Mouse (Mus musculus) bone marrow, adult 2 months (tissue): ENCODE measurements around the gene Grpel1. TPM values are rescaled to one million over a fixed set of nuclear protein-coding genes. Genes with fewer than 3 reads are reported as not detected.

Experiments
- H3K27ac ChIP-seq: fragments of 200-500 bp; 2 replicates; pipeline ENCODE4 v1.5.1; 2012; ENCODE audit warnings: low read depth, mild to moderate bottlenecking, control low read depth, inconsistent platforms, low read length; ENCODE audit not compliant: control insufficient read depth, poor library complexity, insufficient read depth
- H3K4me1 ChIP-seq: fragments of 200-500 bp; 2 replicates; pipeline ENCODE4 v1.6.1; 2011; ENCODE audit warnings: low read length; ENCODE audit not compliant: control insufficient read depth, insufficient read depth
- H3K4me3 ChIP-seq: fragments of 200-500 bp; replicated peaks from 2 replicates; pipeline ENCODE3; 2011; ENCODE audit warnings: mild to moderate bottlenecking, low read depth, low read length, control low read depth; ENCODE audit not compliant: control insufficient read depth
- CTCF ChIP-seq: fragments of 200-500 bp; IDR thresholded peaks from 2 replicates; pipeline ENCODE4 v1.5.1; 2011; ENCODE audit warnings: low read length, control low read depth; ENCODE audit not compliant: control insufficient read depth, insufficient read depth
- POLR2A ChIP-seq: fragments of 200-500 bp; IDR thresholded peaks from 2 replicates; pipeline ENCODE4 v1.6.1; 2011; ENCODE audit warnings: low read depth, mild to moderate bottlenecking, control low read depth, low read length, borderline replicate concordance; ENCODE audit not compliant: control insufficient read depth
- WGBS: fragments of 180-500 bp; shearing (Covaris S2); methylation state at CpG from one replicate; pipeline ENCODE4 v1.1.7; 2018; 5-methylcytosine and 5-hydroxymethylcytosine counted together
- polyA plus RNA-seq: library from polyadenylated mRNA; stranded (reverse); fragments of >200 nt; gene quantifications from 2 replicates; pipeline ENCODE4 v1.2.4, GENCODE M21; 2011; ENCODE audit warnings: low replicate concordance; ENCODE audit not compliant: missing spikeins, insufficient read depth, insufficient read length

Gene Grpel1
- polyA plus RNA-seq, 1 experiment: 13.3 TPM

- TF ChIP-seq CTCF: no peak
- Histone ChIP-seq H3K4me1 (no peaks in the 10 kb centered on the region; the same call in 1 of the 2 replicates), H3K27ac (no peak overlapping the region), H3K4me3 (no peak overlapping the region)
- WGBS: 13% methylated on average over 10 of the region's 10 CpGs
Measured at GRCm38 (mm10) chr5:36451119-36451518, 13.7 kb upstream of the Grpel1 start.

GRCm38 (mm10) chr5:36451872-36452389, 12.9 kb upstream of the Grpel1 start:
- Histone ChIP-seq H3K4me3 (no peak overlapping the region), H3K4me1 (no peaks in the 10 kb centered on the region; the same call in 1 of the 2 replicates), H3K27ac (no peak overlapping the region)
- TF ChIP-seq POLR2A: no peak
- TF ChIP-seq CTCF: no peak
- WGBS: 73% methylated on average over 10 of the region's 10 CpGs

GRCm38 (mm10) chr5:36452821-36453220, 12.0 kb upstream of the Grpel1 start:
- Histone ChIP-seq H3K4me1 (no peaks in the 10 kb centered on the region; the same call in 1 of the 2 replicates), H3K4me3 (no peak overlapping the region), H3K27ac (no peak overlapping the region)
- no peak for TF ChIP-seq POLR2A
- TF ChIP-seq CTCF: no peak
- WGBS: 15% methylated on average over 6 of the region's 6 CpGs

GRCm38 (mm10) chr5:36457706-36458105, 7.1 kb upstream of the Grpel1 start:
- Histone ChIP-seq H3K27ac (no peak overlapping the region), H3K4me3 (no peak overlapping the region), H3K4me1 (no peaks in the 10 kb centered on the region)
- TF ChIP-seq CTCF (no peak), POLR2A (no peak)
- WGBS: 68% methylated on average over 4 of the region's 4 CpGs

- Histone ChIP-seq H3K27ac (no peak overlapping the region), H3K4me3 (no peak overlapping the region), H3K4me1 (no peaks in the 10 kb centered on the region)
- 4% methylated on average over 4 of the region's 4 CpGs for WGBS
- no peak for TF ChIP-seq POLR2A
- peak; percentile 80 for TF ChIP-seq CTCF
Measured at GRCm38 (mm10) chr5:36458926-36459325, 5.9 kb upstream of the Grpel1 start.

- TF ChIP-seq CTCF: no peak
- no peak for TF ChIP-seq POLR2A
- Histone ChIP-seq H3K4me1 (no peaks in the 10 kb centered on the region; the same call in 1 of the 2 replicates), H3K27ac (no peak overlapping the region), H3K4me3 (no peak overlapping the region)
- 81% methylated on average over 2 of the region's 2 CpGs for WGBS
Measured at GRCm38 (mm10) chr5:36460712-36461111, 4.1 kb upstream of the Grpel1 start.

GRCm38 (mm10) chr5:36461231-36461630, 3.6 kb upstream of the Grpel1 start:
- H3K4me1 ChIP-seq: peaks cover 3% of the 10 kb centered on the region; the same call in 1 of the 2 replicates
- 62% methylated on average over 2 of the region's 2 CpGs for whole genome bisulfite sequencing
- H3K27ac ChIP-seq: no peak overlapping the region
- TF ChIP-seq CTCF (no peak), POLR2A (no peak)
- no peak overlapping the region for H3K4me3 ChIP-seq

- H3K27ac ChIP-seq: no peak overlapping the region
- peaks cover 3% of the 10 kb centered on the region; the same call in 1 of the 2 replicates for H3K4me1 ChIP-seq
- TF ChIP-seq CTCF: peak; percentile 95
- TF ChIP-seq POLR2A: no peak
- WGBS: 7% methylated on average over 7 of the region's 7 CpGs
- H3K4me3 ChIP-seq: no peak overlapping the region
Measured at GRCm38 (mm10) chr5:36462810-36463209, 2.0 kb upstream of the Grpel1 start.

- Histone ChIP-seq H3K27ac (no peak overlapping the region), H3K4me3 (no peak overlapping the region), H3K4me1 (peaks cover 3% of the 10 kb centered on the region; the same call in 1 of the 2 replicates)
- WGBS: 63% methylated on average over 5 of the region's 5 CpGs
- TF ChIP-seq CTCF (no peak), POLR2A (no peak)
Measured at GRCm38 (mm10) chr5:36463391-36463790, 1.4 kb upstream of the Grpel1 start.
